Mouse (Mus musculus) c-Kit-negative CD71-positive TER-119-positive erythroid progenitor cells, embryonic 14.5 days (primary cell): ENCODE measurements around the gene G3bp2.
A peak's percentile ranks its signal among the peaks of the same experiment; 100 is the strongest.

ENCODE experiments used
- DNase-seq: peaks from one replicate; pipeline ENCODE4 v3.0.0-alpha.2; 2013; ENCODE audit warnings: low read depth, low spot score

The G3bp2 gene

GRCm38 (mm10) chr5:92098351-92099109, 15.0 kb upstream of the G3bp2 start:
- no peak for DNase-seq

- DNase-seq, result no peak
Measured at GRCm38 (mm10) chr5:92097779-92098178, 14.3 kb upstream of the G3bp2 start.

GRCm38 (mm10) chr5:92096786-92097185, 13.3 kb upstream of the G3bp2 start:
- DNase-seq, result no peak

- DNase-seq, result no peak
Measured at GRCm38 (mm10) chr5:92094062-92094415, 10.5 kb upstream of the G3bp2 start.

- no peak for DNase-seq
Measured at GRCm38 (mm10) chr5:92093263-92094061, 9.9 kb upstream of the G3bp2 start.

GRCm38 (mm10) chr5:92087469-92087868, 4.0 kb upstream of the G3bp2 start:
- no peak for DNase-seq

GRCm38 (mm10) chr5:92085821-92086550, 2.5 kb upstream of the G3bp2 start:
- no peak for DNase-seq

GRCm38 (mm10) chr5:92085246-92085645, 1.7 kb upstream of the G3bp2 start:
- no peak for DNase-seq

- peak; percentile 20 for DNase-seq
Measured at GRCm38 (mm10) chr5:92082821-92083401, 608 bp downstream of the G3bp2 start.

- DNase-seq, result no peak
Measured at GRCm38 (mm10) chr5:92081326-92081725, 2.2 kb downstream of the G3bp2 start.

- no peak for DNase-seq
Measured at GRCm38 (mm10) chr5:92080400-92080799, 3.1 kb downstream of the G3bp2 start.

GRCm38 (mm10) chr5:92079304-92079703, 4.2 kb downstream of the G3bp2 start:
- no peak for DNase-seq

- DNase-seq, result no peak
Measured at GRCm38 (mm10) chr5:92078751-92079150, 4.8 kb downstream of the G3bp2 start.

GRCm38 (mm10) chr5:92076273-92076672, 7.2 kb downstream of the G3bp2 start:
- no peak for DNase-seq

GRCm38 (mm10) chr5:92074061-92074460, 9.5 kb downstream of the G3bp2 start:
- no peak for DNase-seq

GRCm38 (mm10) chr5:92063192-92063591, 20.3 kb downstream of the G3bp2 start:
- no peak for DNase-seq

- DNase-seq, result no peak
Measured at GRCm38 (mm10) chr5:92052866-92053265, 30.7 kb downstream of the G3bp2 start.

GRCm38 (mm10) chr5:92050419-92050818, 33.1 kb downstream of the G3bp2 start:
- DNase-seq, result no peak

GRCm38 (mm10) chr5:92043783-92044182, 39.7 kb downstream of the G3bp2 start, which contains the start of gene Cdkl2:
Gene Cdkl2 (minus strand): TSS chr5:92043883.
- DNase-seq, result no peak

- DNase-seq, result peak; percentile 88
Measured at GRCm38 (mm10) chr5:92042377-92043348, 40.9 kb downstream of the G3bp2 start.

- DNase-seq, result no peak
Measured at GRCm38 (mm10) chr5:92019960-92020359, 63.6 kb downstream of the G3bp2 start.
